Mouse (Mus musculus) spleen, adult 2 months (tissue): Measurements from ENCODE around the gene Fbxl17.

Experiments used
- CTCF ChIP-seq: fragments of 200-500 bp; IDR thresholded peaks from 2 replicates; pipeline ENCODE4 v1.5.1; 2011; ENCODE audit warnings: mild to moderate bottlenecking, inconsistent platforms; ENCODE audit not compliant: insufficient read depth, insufficient read length, insufficient replicate concordance; ENCODE audit errors: extremely low read depth
- POLR2A ChIP-seq: fragments of 200-500 bp; IDR thresholded peaks from 2 replicates; pipeline ENCODE4 v1.6.1; 2011; ENCODE audit warnings: low read depth, low read length, inconsistent platforms

DNA sequence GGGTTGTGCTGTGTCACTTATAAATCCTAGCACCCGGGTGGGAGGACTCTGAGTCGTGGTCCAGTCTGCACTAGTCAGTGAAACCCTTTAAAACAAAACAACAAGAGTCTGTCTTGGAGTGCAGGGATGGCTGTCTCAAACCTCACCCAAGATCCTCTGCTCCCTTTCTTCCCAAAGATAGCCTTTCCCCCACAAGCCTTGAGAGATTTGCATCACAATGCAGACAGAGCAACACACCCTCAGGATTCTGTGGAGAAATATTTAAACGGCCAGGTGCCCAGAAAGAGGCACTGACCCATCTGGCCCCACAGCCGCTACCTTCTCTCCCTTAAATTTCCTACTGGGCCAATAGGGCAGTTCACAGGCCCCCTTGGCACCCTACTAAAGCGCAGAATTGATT, 323.4 kb downstream of the Fbxl17 start:
- TF ChIP-seq CTCF = no peak
- TF ChIP-seq POLR2A = no peak
